Mouse (Mus musculus): Measurements from ENCODE around the gene Rnf224. TPM values are rescaled to one million over a fixed set of nuclear protein-coding genes. Genes with fewer than 3 reads are reported as not detected.

The Rnf224 gene
- total RNA-seq, 2 experiments from 2014 or later, result not detected

- no peak for ATAC-seq (replicated peaks; ENCODE audit: poor library complexity, severe bottlenecking)
Observed at GRCm38 (mm10) chr2:25228995-25229530, 7.5 kb downstream of the Rnf224 start.

GRCm38 (mm10) chr2:25228431-25228889 is 8.1 kb downstream of the Rnf224 start:
- ATAC-seq (replicated peaks; ENCODE audit: poor library complexity, severe bottlenecking), result peak; percentile 39

GRCm38 (mm10) chr2:25227406-25227805 is 9.2 kb downstream of the Rnf224 start:
- ATAC-seq (replicated peaks; ENCODE audit: poor library complexity, severe bottlenecking), result no peak

GRCm38 (mm10) chr2:25226864-25227263 is 9.7 kb downstream of the Rnf224 start:
- no peak for ATAC-seq (replicated peaks; ENCODE audit: poor library complexity, severe bottlenecking)

- ATAC-seq (replicated peaks; ENCODE audit: poor library complexity, severe bottlenecking), result no peak
Observed at GRCm38 (mm10) chr2:25225811-25226379, 10.7 kb downstream of the Rnf224 start.

- ATAC-seq (replicated peaks; ENCODE audit: poor library complexity, severe bottlenecking), result peak; percentile 66
Observed at GRCm38 (mm10) chr2:25224766-25225752, 11.5 kb downstream of the Rnf224 start.

GRCm38 (mm10) chr2:25224492-25224765 is 12.2 kb downstream of the Rnf224 start, which contains the start of gene Tubb4b:
Gene Tubb4b, minus strand, starts transcription at chr2:25224702.
- peak; percentile 62; the same call in 1 of the 2 replicates for ATAC-seq (replicated peaks; ENCODE audit: poor library complexity, severe bottlenecking)

- peak; percentile 56 for ATAC-seq (replicated peaks; ENCODE audit: poor library complexity, severe bottlenecking)
Observed at GRCm38 (mm10) chr2:25223681-25224491, 12.7 kb downstream of the Rnf224 start.

GRCm38 (mm10) chr2:25221331-25221772 is 15.2 kb downstream of the Rnf224 start:
- no peak for ATAC-seq (replicated peaks; ENCODE audit: poor library complexity, severe bottlenecking)

- ATAC-seq (replicated peaks; ENCODE audit: poor library complexity, severe bottlenecking), result no peak
Observed at GRCm38 (mm10) chr2:25218445-25218844, 18.1 kb downstream of the Rnf224 start, which contains the start of gene Fam166a. Gene Fam166a, plus strand, starts transcription at chr2:25218745.

GRCm38 (mm10) chr2:25217666-25218065 is 18.9 kb downstream of the Rnf224 start:
- no peak for ATAC-seq (replicated peaks; ENCODE audit: poor library complexity, severe bottlenecking)

- ATAC-seq (replicated peaks; ENCODE audit: poor library complexity, severe bottlenecking), result no peak
Observed at GRCm38 (mm10) chr2:25214444-25214843, 22.1 kb downstream of the Rnf224 start, which contains the start of gene Stpg3. Gene Stpg3, minus strand, starts transcription at chr2:25214637.

- no peak for ATAC-seq (replicated peaks; ENCODE audit: poor library complexity, severe bottlenecking)
Observed at GRCm38 (mm10) chr2:25213266-25213865, 23.2 kb downstream of the Rnf224 start.

- peak; percentile 95 for ATAC-seq (replicated peaks; ENCODE audit: poor library complexity, severe bottlenecking)
Observed at GRCm38 (mm10) chr2:25211121-25211670, 25.4 kb downstream of the Rnf224 start, which contains the start of gene Nelfb. Gene Nelfb, minus strand, starts transcription at chr2:25211489.

- ATAC-seq (replicated peaks; ENCODE audit: poor library complexity, severe bottlenecking), result no peak
Observed at GRCm38 (mm10) chr2:25210686-25211085, 25.9 kb downstream of the Rnf224 start.

GRCm38 (mm10) chr2:25207593-25207992 is 29.0 kb downstream of the Rnf224 start:
- ATAC-seq (replicated peaks; ENCODE audit: poor library complexity, severe bottlenecking), result no peak

- ATAC-seq (replicated peaks; ENCODE audit: poor library complexity, severe bottlenecking), result peak; percentile 49
Observed at GRCm38 (mm10) chr2:25203631-25204214, 32.9 kb downstream of the Rnf224 start.

GRCm38 (mm10) chr2:25200631-25201030 is 36.0 kb downstream of the Rnf224 start:
- ATAC-seq (replicated peaks; ENCODE audit: poor library complexity, severe bottlenecking), result no peak

- ATAC-seq (replicated peaks; ENCODE audit: poor library complexity, severe bottlenecking), result no peak
Observed at GRCm38 (mm10) chr2:25197946-25198345, 38.6 kb downstream of the Rnf224 start.
